Mouse (Mus musculus): ENCODE measurements at regions not wholly inside any gene's neighbourhood (a gene's known extent, or its start where the extent isn't known, plus 50 kb on each side); places are given as distances from the start of the nearest gene placed in this dataset.
"Not testable (repeated sequence)": the region's sequence is repeated elsewhere in the genome, so short reads cannot be mapped to it uniquely, and the experiment has no call there.

GRCm38 (mm10) chr1:47646681-47647080 is 754.0 kb upstream of the Slc39a10 start:
- DNase-seq (ENCODE audit: extremely low read depth, low read depth, low spot score) = no peak

- DNase-seq (ENCODE audit: extremely low read depth, low read depth, low spot score) = no peak
Observed at GRCm38 (mm10) chr1:47606597-47606996, 713.9 kb upstream of the Slc39a10 start.

GRCm38 (mm10) chr1:47603989-47604360 is 711.3 kb upstream of the Slc39a10 start:
- DNase-seq (ENCODE audit: extremely low read depth, low read depth, low spot score) = no peak

GRCm38 (mm10) chr1:47603294-47603988 is 710.8 kb upstream of the Slc39a10 start:
- DNase-seq (ENCODE audit: extremely low read depth, low read depth, low spot score) = no peak

GRCm38 (mm10) chr1:47593641-47594040 is 701.0 kb upstream of the Slc39a10 start:
- DNase-seq (ENCODE audit: extremely low read depth, low read depth, low spot score) = not testable (repeated sequence)

- DNase-seq (ENCODE audit: extremely low read depth, low read depth, low spot score) = no peak
Observed at GRCm38 (mm10) chr1:47545606-47546005, 653.0 kb upstream of the Slc39a10 start.

- no peak for DNase-seq (ENCODE audit: extremely low read depth, low read depth, low spot score)
Observed at GRCm38 (mm10) chr1:47511426-47511825, 618.8 kb upstream of the Slc39a10 start.

- no peak for DNase-seq (ENCODE audit: extremely low read depth, low read depth, low spot score)
Observed at GRCm38 (mm10) chr1:47507801-47508200, 615.1 kb upstream of the Slc39a10 start.

- no peak for DNase-seq (ENCODE audit: extremely low read depth, low read depth, low spot score)
Observed at GRCm38 (mm10) chr1:47488581-47489204, 596.0 kb upstream of the Slc39a10 start.

- DNase-seq (ENCODE audit: extremely low read depth, low read depth, low spot score) = no peak
Observed at GRCm38 (mm10) chr1:47486087-47486486, 593.4 kb upstream of the Slc39a10 start.

- DNase-seq (ENCODE audit: extremely low read depth, low read depth, low spot score) = no peak
Observed at GRCm38 (mm10) chr1:47479059-47479458, 586.4 kb upstream of the Slc39a10 start.

GRCm38 (mm10) chr1:47466573-47467253 is 574.1 kb upstream of the Slc39a10 start:
- no peak for DNase-seq (ENCODE audit: extremely low read depth, low read depth, low spot score)

GRCm38 (mm10) chr1:47448737-47449489 is 556.3 kb upstream of the Slc39a10 start:
- DNase-seq (ENCODE audit: extremely low read depth, low read depth, low spot score) = no peak

GRCm38 (mm10) chr1:47448070-47448469 is 555.4 kb upstream of the Slc39a10 start:
- no peak for DNase-seq (ENCODE audit: extremely low read depth, low read depth, low spot score)

GRCm38 (mm10) chr1:47446021-47446420 is 553.4 kb upstream of the Slc39a10 start:
- no peak for DNase-seq (ENCODE audit: extremely low read depth, low read depth, low spot score)

- DNase-seq (ENCODE audit: extremely low read depth, low read depth, low spot score) = no peak
Observed at GRCm38 (mm10) chr1:47432829-47433228, 540.2 kb upstream of the Slc39a10 start.

- no peak for DNase-seq (ENCODE audit: extremely low read depth, low read depth, low spot score)
Observed at GRCm38 (mm10) chr1:47405164-47405563, 512.5 kb upstream of the Slc39a10 start.

- no peak for DNase-seq (ENCODE audit: extremely low read depth, low read depth, low spot score)
Observed at GRCm38 (mm10) chr1:47386579-47386978, 493.9 kb upstream of the Slc39a10 start.

- DNase-seq (ENCODE audit: extremely low read depth, low read depth, low spot score) = no peak
Observed at GRCm38 (mm10) chr1:47378795-47379194, 486.1 kb upstream of the Slc39a10 start.

GRCm38 (mm10) chr1:47339718-47340439 is 447.2 kb upstream of the Slc39a10 start:
- DNase-seq (ENCODE audit: extremely low read depth, low read depth, low spot score) = no peak

GRCm38 (mm10) chr1:47310572-47311075 is 418.0 kb upstream of the Slc39a10 start:
- no peak for DNase-seq (ENCODE audit: extremely low read depth, low read depth, low spot score)

All from fat pad, adult 2 months (tissue).